In the genomic region with DNA sequence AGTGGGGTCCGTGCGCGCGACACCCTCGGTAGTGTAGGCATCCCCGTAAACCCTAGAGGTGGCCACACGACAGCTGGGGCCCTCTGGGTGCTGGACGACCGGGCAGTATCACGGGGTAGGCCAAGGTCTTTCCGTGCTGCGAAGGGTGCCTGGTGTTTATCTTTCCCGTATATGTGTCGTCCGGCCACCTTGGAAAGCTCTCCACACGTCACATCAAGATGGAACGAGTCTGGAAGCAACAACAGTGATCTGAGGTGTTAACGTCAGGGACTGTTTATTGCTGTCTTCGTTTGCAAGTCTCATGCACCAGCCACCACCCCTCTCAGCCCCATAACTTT, we compare ENCODE assay signal across 8 mouse cellular contexts. TPM values are rescaled to one million over a fixed set of nuclear protein-coding genes. Genes with fewer than 3 reads are reported as not detected.
DNase-seq lines count a peak whose midpoint lies in the region; ATAC-seq and TF ChIP-seq lines count a peak whose summit lies in the region.

No protein-coding gene starts in this region.

- H3K27me3 ChIP-seq in heart, adult 2 months (ENCODE audit: control insufficient read depth, insufficient read depth, low read length): no peaks in the 10 kb centered on the region
- no peaks in the 10 kb centered on the region for H3K27me3 ChIP-seq in CH12.LX (replicated peaks)
- no peaks in the 10 kb centered on the region for H3K27me3 ChIP-seq in liver, embryonic 11.5 days (replicated peaks; ENCODE audit: control insufficient read depth, insufficient read depth, low read length)
- H3K27me3 ChIP-seq in stomach, embryonic 14.5 days (ENCODE audit: control insufficient read depth, insufficient read depth, low read length): no peaks in the 10 kb centered on the region

- peaks cover 7% of the 10 kb centered on the region for H3K79me2 ChIP-seq in heart, adult 2 months (replicated peaks; ENCODE audit: control insufficient read depth, insufficient read depth, low read length)
- peaks cover 46% of the 10 kb centered on the region for H3K79me2 ChIP-seq in CH12.LX (replicated peaks; ENCODE audit: control insufficient read depth, extremely low read depth, insufficient read depth, poor library complexity, severe bottlenecking)

- under 1% methylated on average over 19 of the region's 19 CpGs for WGBS in heart, adult 2 months
- WGBS in liver, embryonic 11.5 days: under 1% methylated on average over 19 of the region's 19 CpGs
- under 1% methylated on average over 19 of the region's 19 CpGs for WGBS in stomach, embryonic 14.5 days

- H3K4me3 ChIP-seq in heart, adult 2 months: peak overlapping the region; percentile 95
- peak overlapping the region; percentile 82 to 96 (median 94) for H3K4me3 ChIP-seq in CH12.LX (replicated peaks in 1 of 3; ENCODE audit: low read depth in 2 of 3, low read length in 2 of 3, poor library complexity in 1 of 3)
- peak overlapping the region; percentile 84 for H3K4me3 ChIP-seq in liver, embryonic 11.5 days (ENCODE audit: low read depth, low read length)
- peak overlapping the region; percentile 86 for H3K4me3 ChIP-seq in stomach, embryonic 14.5 days (ENCODE audit: low read depth, low read length)

- TF ChIP-seq RAD21 in CH12.LX (IDR thresholded peaks at IDR 0.05; ENCODE audit: low read depth, low read length): no peak

- H3K9me3 ChIP-seq in CH12.LX (replicated peaks; ENCODE audit: low read length): no peaks in the 10 kb centered on the region
- H3K9me3 ChIP-seq in liver, embryonic 11.5 days (ENCODE audit: control insufficient read depth, low read length): no peaks in the 10 kb centered on the region
- no peaks in the 10 kb centered on the region for H3K9me3 ChIP-seq in stomach, embryonic 14.5 days (ENCODE audit: control insufficient read depth, low read depth, low read length)

- peaks cover 7% of the 10 kb centered on the region for H3K4me1 ChIP-seq in heart, adult 2 months (ENCODE audit: control insufficient read depth, insufficient read depth, low read length)
- peaks cover 6 to 51% of the 10 kb centered on the region in 2 experiments; a peak in 3 of 4 replicates for H3K4me1 ChIP-seq in CH12.LX (ENCODE audit: control insufficient read depth in 1 of 2, insufficient read depth in 2 of 2)
- peaks cover 20% of the 10 kb centered on the region for H3K4me1 ChIP-seq in liver, embryonic 11.5 days (replicated peaks; ENCODE audit: control insufficient read depth, insufficient read depth, low read length)
- H3K4me1 ChIP-seq in stomach, embryonic 14.5 days (ENCODE audit: control insufficient read depth, insufficient read depth, low read length): peaks cover 16% of the 10 kb centered on the region; the same call in 1 of the 2 replicates

- no peak for TF ChIP-seq CTCF in heart, adult 2 months (IDR thresholded peaks at IDR 0.05)
- TF ChIP-seq CTCF in CH12.LX (conservative IDR thresholded peaks at IDR 0.05 in 1 of 2, IDR thresholded peaks at IDR 0.05 in 1 of 2; ENCODE audit: low read depth in 2 of 2, low read length in 2 of 2): no peak

- no peak for TF ChIP-seq EP300 in heart, adult 2 months (IDR thresholded peaks at IDR 0.05; ENCODE audit: insufficient read depth, low read depth, low read length)
- no peak for TF ChIP-seq EP300 in CH12.LX (IDR thresholded peaks at IDR 0.05; ENCODE audit: low read length)

- no peak for TF ChIP-seq POLR2A in heart, adult 2 months (IDR thresholded peaks at IDR 0.05; ENCODE audit: insufficient read depth, low read depth, low read length)
- no peak for TF ChIP-seq POLR2A in CH12.LX (IDR thresholded peaks at IDR 0.05; ENCODE audit: low read depth, low read length)

- H3K9ac ChIP-seq in heart, adult 2 months (ENCODE audit: low read depth, low read length): peak overlapping the region; percentile 89
- H3K9ac ChIP-seq in CH12.LX (ENCODE audit: insufficient read depth, low read depth): peak overlapping the region; percentile 72
- H3K9ac ChIP-seq in liver, embryonic 11.5 days (ENCODE audit: low read depth, low read length): peak overlapping the region; percentile 87
- H3K9ac ChIP-seq in stomach, embryonic 14.5 days (replicated peaks; ENCODE audit: low read depth, low read length): peak overlapping the region; percentile 91

- H3K27ac ChIP-seq in heart, adult 2 months: peak overlapping the region; percentile 96
- H3K27ac ChIP-seq in CH12.LX (ENCODE audit: insufficient read depth, low read depth): peak overlapping the region; percentile 93
- H3K27ac ChIP-seq in liver, embryonic 11.5 days (ENCODE audit: low read depth, low read length): peak overlapping the region; percentile 95
- peak overlapping the region; percentile 96 for H3K27ac ChIP-seq in stomach, embryonic 14.5 days (ENCODE audit: low read length)

- no peak for DNase-seq in heart, adult 2 months
- DNase-seq in heart, postnatal 14 days: no peak
- DNase-seq in CH12.LX (ENCODE audit: extremely low read depth): no peak
- no peak for DNase-seq in liver, embryonic 11.5 days (ENCODE audit: low spot score)
- no peak for DNase-seq in right cerebral cortex, postnatal 25 days
- no peak for DNase-seq in adrenal gland, postnatal 36 days

- dilution Hi-C loops in CH12.LX (cut with MboI; ENCODE audit: extremely low pct_ligation_motif_present, extremely low pct_unique_long_range_greater_than_20kb, low sequenced_read_pairs): no loop called here

- in situ Hi-C loops in CH12.LX (cut with MboI; ENCODE audit: low pct_ligation_motif_present, low pct_unique_long_range_greater_than_20kb, low sequenced_read_pairs): no loop called here

- 0 out of 2 replicates have a peak overlapping the region, but pooled peaks have one; percentile 5 for H3K4me2 ChIP-seq in CH12.LX (ENCODE audit: insufficient read depth, low read depth, poor library complexity, severe bottlenecking)
- H3K4me2 ChIP-seq in liver, embryonic 11.5 days: peak overlapping the region; percentile 85
- peak overlapping the region; percentile 70 for H3K4me2 ChIP-seq in stomach, embryonic 14.5 days (replicated peaks; ENCODE audit: low read depth, low read length)

- intact Hi-C loops in heart, adult 2 months (cut with DNase I): loop anchor here (5.0 kb wide), 1 partner anchor 78 kb away; no protein-coding TSS in a partner anchor
- intact Hi-C loops in heart, postnatal 14 days (cut with DNase I): no loop called here

- peak; percentile 61 for ATAC-seq in erythroid progenitor cell, adult 5-6 weeks (replicated peaks; ENCODE audit: low FRiP score, poor library complexity, severe bottlenecking)
- ATAC-seq in liver, embryonic 11.5 days (replicated peaks; ENCODE audit: low FRiP score): no peak
- ATAC-seq in stomach, embryonic 14.5 days (ENCODE audit: insufficient number of reproducible peaks, insufficient read depth, low FRiP score, low read depth): no peak

- H3K36me3 ChIP-seq in heart, adult 2 months (ENCODE audit: control insufficient read depth, insufficient read depth, low read length): peaks cover 19% of the 10 kb centered on the region
- H3K36me3 ChIP-seq in CH12.LX (replicated peaks in 1 of 2; ENCODE audit: control insufficient read depth in 1 of 2, insufficient read depth in 1 of 2, low read length in 1 of 2): peaks cover 0 to 22% of the 10 kb centered on the region in 2 experiments
- H3K36me3 ChIP-seq in liver, embryonic 11.5 days (ENCODE audit: control insufficient read depth, insufficient read depth, low read length): no peaks in the 10 kb centered on the region; the same call in 1 of the 2 replicates
- H3K36me3 ChIP-seq in stomach, embryonic 14.5 days (ENCODE audit: control insufficient read depth, insufficient read depth, low read length): no peaks in the 10 kb centered on the region; the same call in 1 of the 2 replicates

RNA-seq across cellular contexts. Expression of gene Ssu72, which starts 1.0 kb away (rescaled TPM):
- 10 to 100 TPM; 43.6 to 51.6 TPM for total RNA-seq in heart, adult 2 months (2021)
- 51.7 and 60.9 TPM in 2 replicates for polyA plus RNA-seq in heart, adult 2 months (2012; rRNA removed)
- 10 to 100 TPM; 44.3 to 48.6 TPM for total RNA-seq in heart, postnatal 14 days (2021)
- 169 and 172 TPM in 2 replicates for total RNA-seq in CH12.LX (2012; rRNA removed)
- 245 TPM in 2 replicates for total RNA-seq in CH12.LX (2014; rRNA removed)
- polyA plus RNA-seq in CH12.LX (2012; ENCODE audit: insufficient read length, low read depth): 140 and 160 TPM in 2 replicates
- 44.9 and 65.6 TPM in 2 replicates for total RNA-seq in erythroid progenitor cell, adult 5-6 weeks (2015; ENCODE audit: low replicate concordance)
- 37.0 and 57.2 TPM in 2 replicates for total RNA-seq in erythroid progenitor cell, adult 5-6 weeks (2017; ENCODE audit: low replicate concordance)
- polyA plus RNA-seq in liver, embryonic 11.5 days (2014; fragmentation: Nextera tagmentation; extraction: Ambion mirVana): 122 and 125 TPM in 2 replicates
- 140 and 145 TPM in 2 replicates for polyA plus RNA-seq in stomach, embryonic 14.5 days (2014; fragmentation: Nextera tagmentation; extraction: Ambion mirVana)
- total RNA-seq in adrenal gland, postnatal 36 days (2021): 100 to 1,000 TPM in 1 of 2 experiments, 10 to 100 TPM in 1; 98.1 to 123 TPM

RNA-seq across cellular contexts. Expression of gene Fndc10, which starts 11.4 kb away (rescaled TPM):
- 1 to 10 TPM; 1.2 to 1.5 TPM for total RNA-seq in heart, adult 2 months (2021)
- polyA plus RNA-seq in heart, adult 2 months (2012; rRNA removed): 3.5 and 3.9 TPM in 2 replicates
- 1 to 10 TPM; 1.5 to 1.8 TPM for total RNA-seq in heart, postnatal 14 days (2021)
- total RNA-seq in CH12.LX (2012; rRNA removed) (2.4 and 3.2 TPM in 2 replicates), CH12.LX (2014; rRNA removed) (0.96 and 1.7 TPM in 2 replicates)
- polyA plus RNA-seq in CH12.LX (2012; ENCODE audit: insufficient read length, low read depth): 1.3 and 1.4 TPM in 2 replicates
- not detected in 2 replicates for total RNA-seq in erythroid progenitor cell, adult 5-6 weeks (2015; ENCODE audit: low replicate concordance)
- total RNA-seq in erythroid progenitor cell, adult 5-6 weeks (2017; ENCODE audit: low replicate concordance): not detected in 2 replicates
- 0.86 and 1.4 TPM in 2 replicates for polyA plus RNA-seq in liver, embryonic 11.5 days (2014; fragmentation: Nextera tagmentation; extraction: Ambion mirVana)
- polyA plus RNA-seq in stomach, embryonic 14.5 days (2014; fragmentation: Nextera tagmentation; extraction: Ambion mirVana): 3.1 and 3.2 TPM in 2 replicates
- total RNA-seq in adrenal gland, postnatal 36 days (2021): 10 to 100 TPM; 31.3 to 59.8 TPM

RNA-seq across cellular contexts. Expression of gene Tmem240, which starts 29.0 kb away (rescaled TPM):
- total RNA-seq in heart, adult 2 months (2021): under 1 TPM; 0.26 to 0.32 TPM
- 0.33 and 0.59 TPM in 2 replicates for polyA plus RNA-seq in heart, adult 2 months (2012; rRNA removed)
- total RNA-seq in heart, postnatal 14 days (2021): under 1 TPM; 0.38 to 0.44 TPM
- total RNA-seq in CH12.LX (2012; rRNA removed) (0.34 and 0.38 TPM in 2 replicates), CH12.LX (2014; rRNA removed) (not detected in 2 replicates)
- 0.11 and 0.14 TPM in 2 replicates for polyA plus RNA-seq in CH12.LX (2012; ENCODE audit: insufficient read length, low read depth)
- total RNA-seq in erythroid progenitor cell, adult 5-6 weeks (2015; ENCODE audit: low replicate concordance): not detected in 2 replicates
- total RNA-seq in erythroid progenitor cell, adult 5-6 weeks (2017; ENCODE audit: low replicate concordance): not detected in 2 replicates
- polyA plus RNA-seq in liver, embryonic 11.5 days (2014; fragmentation: Nextera tagmentation; extraction: Ambion mirVana): 0.69 and 0.70 TPM in 2 replicates
- polyA plus RNA-seq in stomach, embryonic 14.5 days (2014; fragmentation: Nextera tagmentation; extraction: Ambion mirVana): 0.56 TPM in 2 replicates
- total RNA-seq in adrenal gland, postnatal 36 days (2021): under 1 TPM; 0.70 to 0.72 TPM

RNA-seq across cellular contexts. Expression of gene Mib2, which starts 36.6 kb away (rescaled TPM):
- 10 to 100 TPM; 24.9 to 25.7 TPM for total RNA-seq in heart, adult 2 months (2021)
- polyA plus RNA-seq in heart, adult 2 months (2012; rRNA removed): 35.8 and 38.2 TPM in 2 replicates
- total RNA-seq in heart, postnatal 14 days (2021): 10 to 100 TPM; 22.4 to 24.9 TPM
- total RNA-seq in CH12.LX (2012; rRNA removed) (24.8 and 66.5 TPM in 2 replicates), CH12.LX (2014; rRNA removed) (17.6 and 19.0 TPM in 2 replicates)
- 23.6 and 25.5 TPM in 2 replicates for polyA plus RNA-seq in CH12.LX (2012; ENCODE audit: insufficient read length, low read depth)
- total RNA-seq in erythroid progenitor cell, adult 5-6 weeks (2015; ENCODE audit: low replicate concordance): 0.84 and 2.9 TPM in 2 replicates
- total RNA-seq in erythroid progenitor cell, adult 5-6 weeks (2017; ENCODE audit: low replicate concordance): 3.2 and 6.6 TPM in 2 replicates
- 10.4 and 12.2 TPM in 2 replicates for polyA plus RNA-seq in liver, embryonic 11.5 days (2014; fragmentation: Nextera tagmentation; extraction: Ambion mirVana)
- polyA plus RNA-seq in stomach, embryonic 14.5 days (2014; fragmentation: Nextera tagmentation; extraction: Ambion mirVana): 18.9 and 21.9 TPM in 2 replicates
- 10 to 100 TPM; 43.6 to 48.9 TPM for total RNA-seq in adrenal gland, postnatal 36 days (2021)

RNA-seq across cellular contexts. Expression of gene Mmp23, which starts 52.4 kb away (rescaled TPM):
- 1 to 10 TPM; 7.3 to 7.5 TPM for total RNA-seq in heart, adult 2 months (2021)
- polyA plus RNA-seq in heart, adult 2 months (2012; rRNA removed): 20.7 and 27.0 TPM in 2 replicates
- 10 to 100 TPM; 14.5 to 16.8 TPM for total RNA-seq in heart, postnatal 14 days (2021)
- total RNA-seq in CH12.LX (2012; rRNA removed) (3.3 and 7.9 TPM in 2 replicates), CH12.LX (2014; rRNA removed) (0.74 and 1.1 TPM in 2 replicates)
- polyA plus RNA-seq in CH12.LX (2012; ENCODE audit: insufficient read length, low read depth): 0.95 and 2.0 TPM in 2 replicates
- total RNA-seq in erythroid progenitor cell, adult 5-6 weeks (2015; ENCODE audit: low replicate concordance): not detected in 2 replicates
- not detected in 2 replicates for total RNA-seq in erythroid progenitor cell, adult 5-6 weeks (2017; ENCODE audit: low replicate concordance)
- polyA plus RNA-seq in liver, embryonic 11.5 days (2014; fragmentation: Nextera tagmentation; extraction: Ambion mirVana): 13.6 and 13.7 TPM in 2 replicates
- 25.0 and 26.3 TPM in 2 replicates for polyA plus RNA-seq in stomach, embryonic 14.5 days (2014; fragmentation: Nextera tagmentation; extraction: Ambion mirVana)
- total RNA-seq in adrenal gland, postnatal 36 days (2021): 1 to 10 TPM; 5.5 to 8.9 TPM

Comparison
In these comparisons a context has a peak if more than half of its experiments do, and no peak if none do; other contexts are left out.
1. H3K4me2 ChIP-seq: peak in every context shown above with its lines; median percentile 85 in liver, embryonic 11.5 days; 70 in stomach, embryonic 14.5 days; 5 in CH12.LX.
2. RNA of gene Fndc10, which starts 11.4 kb away (total RNA-seq): 31.3 to 59.8 TPM in adrenal gland, postnatal 36 days; 0.96 to 3.2 TPM in CH12.LX, 1.5 to 1.8 TPM in heart, postnatal 14 days, 1.2 to 1.5 TPM in heart, adult 2 months and not detected in erythroid progenitor cell, adult 5-6 weeks; every median in the first group is over 4 times any median in the second.
3. Peak in every context shown above with its lines, with median percentiles within 50 percentile points of each other: H3K27ac ChIP-seq, H3K4me3 ChIP-seq and H3K9ac ChIP-seq.